Mouse (Mus musculus) cerebellum, postnatal 36 days (tissue): ENCODE data around the gene Akirin1.

Source experiments
- DNase-seq, 2 experiments: peaks; one replicate each; pipeline ENCODE4 v3.0.0; 2021 to 2022; ENCODE audit warnings: mixed read lengths in 2 of 2

The Akirin1 gene

GRCm38 (mm10) chr4:123750152-123750651 lies at the start of gene Akirin1:
Gene Akirin1, minus strand, starts transcription at chr4:123750345.
- peak; percentile 97 to 99 for DNase-seq

GRCm38 (mm10) chr4:123797856-123798255 lies 47.7 kb upstream of the Akirin1 start:
- DNase-seq, result peak in 1 of 2 experiments; percentile 6

GRCm38 (mm10) chr4:123797403-123797802 lies 47.3 kb upstream of the Akirin1 start:
- DNase-seq, result no peak

GRCm38 (mm10) chr4:123795057-123795456 lies 44.9 kb upstream of the Akirin1 start:
- DNase-seq, result no peak

GRCm38 (mm10) chr4:123793136-123793535 lies 43.0 kb upstream of the Akirin1 start:
- DNase-seq, result no peak

GRCm38 (mm10) chr4:123792666-123793065 lies 42.5 kb upstream of the Akirin1 start:
- no peak for DNase-seq

GRCm38 (mm10) chr4:123787191-123787985 lies 37.2 kb upstream of the Akirin1 start, which contains the start of gene Rhbdl2:
Gene Rhbdl2, plus strand, starts transcription at chr4:123787874.
- peak; percentile 55 to 61 for DNase-seq

GRCm38 (mm10) chr4:123768234-123768633 lies 18.1 kb upstream of the Akirin1 start:
- no peak for DNase-seq

GRCm38 (mm10) chr4:123767807-123768206 lies 17.7 kb upstream of the Akirin1 start:
- no peak for DNase-seq

- DNase-seq, result no peak
Observed at GRCm38 (mm10) chr4:123765071-123765470, 14.9 kb upstream of the Akirin1 start.

GRCm38 (mm10) chr4:123758306-123758705 lies 8.2 kb upstream of the Akirin1 start:
- DNase-seq, result peak in 1 of 2 experiments; percentile 7

- DNase-seq, result peak in 1 of 2 experiments; percentile 29
Observed at GRCm38 (mm10) chr4:123750707-123751312, 665 bp upstream of the Akirin1 start.

GRCm38 (mm10) chr4:123749484-123750130 lies 538 bp downstream of the Akirin1 start:
- DNase-seq, result no peak

GRCm38 (mm10) chr4:123748726-123749415 lies 1.3 kb downstream of the Akirin1 start:
- DNase-seq, result no peak

- no peak for DNase-seq
Observed at GRCm38 (mm10) chr4:123745221-123745775, 4.8 kb downstream of the Akirin1 start.

GRCm38 (mm10) chr4:123742891-123743290 lies 7.3 kb downstream of the Akirin1 start:
- no peak for DNase-seq

- no peak for DNase-seq
Observed at GRCm38 (mm10) chr4:123738708-123739107, 11.4 kb downstream of the Akirin1 start.

- no peak for DNase-seq
Observed at GRCm38 (mm10) chr4:123733532-123733931, 16.6 kb downstream of the Akirin1 start.

GRCm38 (mm10) chr4:123732921-123733320 lies 17.2 kb downstream of the Akirin1 start:
- no peak for DNase-seq

- DNase-seq, result peak; percentile 65 to 69
Observed at GRCm38 (mm10) chr4:123732163-123732910, 17.8 kb downstream of the Akirin1 start.

GRCm38 (mm10) chr4:123721761-123722160 lies 28.4 kb downstream of the Akirin1 start:
- no peak for DNase-seq

- DNase-seq, result no peak
Observed at GRCm38 (mm10) chr4:123718434-123718780, 31.7 kb downstream of the Akirin1 start.
